Mouse (Mus musculus) CD4-positive helper T cell, adult 2 months (primary cell): ENCODE data around the gene Gm49378.

Source experiments
- DNase-seq: peaks from one replicate; pipeline ENCODE4 v3.0.0-alpha.2; 2012; ENCODE audit warnings: low read depth, missing footprints, low spot score

The Gm49378 gene

DNA sequence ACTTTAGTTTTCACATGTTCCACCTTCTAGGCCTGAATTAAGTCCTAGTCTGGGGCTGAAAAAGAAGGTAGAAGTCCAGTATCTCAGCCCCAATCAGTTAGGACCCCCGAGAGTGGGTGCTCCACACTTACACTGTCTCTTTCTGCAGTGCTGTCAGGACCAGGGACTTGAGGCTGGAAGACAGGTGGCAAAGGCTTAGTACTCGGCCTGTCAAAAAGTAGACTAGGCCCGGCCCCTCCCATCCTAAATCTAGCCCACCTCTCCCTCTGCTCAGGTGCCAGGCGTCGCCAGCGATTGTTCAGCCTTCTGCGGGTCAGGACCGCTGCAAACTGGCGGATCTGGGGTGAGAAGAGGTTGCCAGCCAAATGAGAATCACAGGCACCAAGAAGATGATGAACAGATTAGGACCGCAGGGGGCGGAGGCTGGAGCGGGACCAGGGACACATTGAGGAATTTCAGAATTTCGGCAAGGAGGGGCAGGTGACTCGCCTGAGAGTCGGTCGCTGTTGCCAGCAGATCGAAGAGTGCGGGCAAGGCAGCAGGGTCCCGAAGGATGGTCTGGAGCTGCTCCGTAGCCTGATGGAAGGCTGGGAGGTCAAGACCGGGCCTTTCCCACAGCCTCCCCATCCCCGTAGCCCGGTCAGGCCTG is 2.7 kb downstream of the Gm49378 start:
- no peak for DNase-seq

DNA sequence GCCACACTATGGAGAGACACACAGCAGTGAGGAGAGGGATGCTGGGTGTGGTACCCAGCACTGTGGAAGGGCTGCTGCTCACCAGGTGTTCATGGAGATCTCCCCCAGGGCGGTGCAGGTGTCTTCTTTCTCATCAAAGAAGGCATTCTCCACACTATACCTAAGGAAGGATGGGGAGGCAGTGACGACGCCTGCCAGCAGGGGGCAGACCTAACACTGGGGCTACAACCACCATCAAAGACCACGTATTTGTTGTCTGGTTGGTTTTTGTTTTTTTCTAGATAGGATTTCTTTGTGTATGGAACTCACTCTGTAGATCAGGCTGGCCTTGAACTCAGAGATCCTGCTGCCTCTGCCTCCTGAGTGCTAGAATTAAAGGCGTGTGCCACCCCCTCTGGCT is 8.4 kb downstream of the Gm49378 start:
- peak; percentile 76 for DNase-seq

DNA sequence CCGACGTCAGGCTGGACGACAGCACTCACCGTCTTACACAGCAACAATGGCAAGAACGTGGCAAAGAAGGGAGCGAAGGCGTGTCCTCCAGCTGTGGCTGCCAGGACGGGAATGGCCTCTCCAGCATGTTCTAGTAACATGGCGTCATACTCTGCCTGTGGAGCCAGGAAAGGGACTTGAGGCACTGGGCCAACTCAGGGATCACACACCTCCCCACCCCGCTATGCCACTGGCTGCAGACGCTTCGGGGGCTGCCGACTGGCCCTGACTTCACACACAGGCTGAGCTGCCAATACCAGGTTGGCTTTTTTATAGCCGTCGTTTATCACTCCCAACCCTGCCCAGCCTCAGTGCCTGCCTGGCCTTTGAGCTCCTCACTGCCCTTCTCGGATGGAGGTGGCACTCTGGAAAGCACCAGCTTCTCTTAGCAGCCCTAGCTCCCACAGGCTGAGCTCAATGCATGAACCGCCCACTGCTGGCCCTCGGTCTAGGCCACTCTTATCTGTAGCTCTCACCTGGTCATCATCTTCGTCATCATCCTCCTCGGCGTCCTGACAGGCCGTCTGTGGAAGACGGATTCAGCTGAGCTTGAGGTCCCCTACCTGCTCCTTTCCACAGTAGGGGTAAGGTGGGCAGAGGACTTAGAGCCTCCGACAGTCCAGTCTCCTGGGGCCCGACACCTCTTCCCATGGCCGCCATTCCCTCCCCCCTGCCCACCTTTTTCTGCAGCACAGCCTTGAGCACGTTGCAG is 9.4 kb downstream of the Gm49378 start:
- DNase-seq = no peak

DNA sequence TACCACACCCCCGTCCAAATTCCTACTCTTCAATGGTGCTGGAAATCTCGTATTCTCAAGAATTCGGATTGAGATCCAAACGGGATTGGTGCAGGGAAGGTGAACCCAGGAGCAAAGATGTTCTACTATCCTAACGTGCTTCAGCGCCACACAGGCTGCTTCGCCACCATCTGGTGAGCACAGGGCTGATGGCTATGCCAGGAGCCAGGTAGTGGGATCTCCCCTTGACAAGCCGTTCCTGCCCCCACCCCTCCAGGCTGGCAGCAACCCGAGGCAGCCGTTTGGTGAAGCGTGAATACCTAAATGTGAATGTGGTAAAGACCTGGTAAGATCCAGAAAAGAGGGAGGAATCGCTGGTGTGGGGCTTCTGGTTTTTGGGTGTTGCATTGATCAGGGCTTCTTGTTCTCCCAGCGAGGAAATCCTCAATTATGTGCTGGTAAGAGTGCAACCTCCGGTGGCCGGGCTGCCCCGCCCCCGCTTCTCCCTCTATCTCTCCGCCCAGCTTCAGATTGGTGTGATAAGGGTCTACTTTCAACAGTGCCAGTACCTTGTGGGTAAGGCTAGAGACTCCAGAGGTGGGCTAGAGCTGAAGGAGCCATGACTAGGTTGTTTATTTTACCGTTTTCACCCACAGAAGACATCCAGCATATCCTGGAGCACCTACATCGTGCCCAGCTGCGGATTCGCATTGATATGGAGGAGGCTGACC is 19.1 kb downstream of the Gm49378 start:
- DNase-seq = peak; percentile 22

DNA sequence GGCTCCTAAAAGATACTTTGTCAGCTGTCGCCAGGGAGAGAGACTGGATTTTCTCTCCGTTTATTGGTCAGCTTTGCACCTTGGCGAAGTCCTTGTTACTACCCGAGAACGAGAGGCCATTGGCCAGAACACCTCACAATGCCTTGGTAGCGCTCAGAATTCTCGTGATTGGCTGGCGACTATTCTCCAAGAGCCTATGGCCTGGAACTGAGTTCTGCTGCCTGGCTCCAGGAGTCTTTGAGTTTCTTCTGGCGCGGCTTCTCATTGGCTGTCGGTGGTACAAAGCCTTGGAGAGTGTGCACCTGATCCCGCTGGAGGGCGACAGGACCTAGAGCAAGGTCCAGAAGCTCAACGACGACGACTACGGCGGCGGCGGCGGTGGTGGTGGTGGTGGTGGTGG is 19.9 kb downstream of the Gm49378 start, which contains the start of gene Rec8:
Rec8 (plus strand) TSS at position 216 of the 400 bp plus-strand sequence.
- DNase-seq = peak; percentile 63

DNA sequence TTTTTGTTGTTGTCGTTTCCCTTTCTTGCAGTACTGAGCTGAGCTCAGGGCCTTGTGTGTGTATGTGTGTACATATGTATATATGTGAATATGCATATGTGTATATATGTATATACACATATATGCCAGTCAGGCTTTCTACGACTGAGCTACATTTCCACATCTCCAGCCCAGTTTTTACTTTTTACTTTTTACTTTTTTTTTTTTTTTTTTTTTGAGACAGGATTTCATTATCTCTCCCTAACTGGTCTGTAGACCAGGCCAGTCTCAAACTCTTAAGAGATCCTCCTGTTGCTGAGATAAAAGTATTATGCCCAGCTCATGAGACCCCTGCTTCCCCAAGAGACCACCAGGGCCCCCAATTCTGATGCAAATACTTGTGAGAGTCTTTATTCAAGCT is 20.9 kb downstream of the Gm49378 start:
- DNase-seq = no peak

DNA sequence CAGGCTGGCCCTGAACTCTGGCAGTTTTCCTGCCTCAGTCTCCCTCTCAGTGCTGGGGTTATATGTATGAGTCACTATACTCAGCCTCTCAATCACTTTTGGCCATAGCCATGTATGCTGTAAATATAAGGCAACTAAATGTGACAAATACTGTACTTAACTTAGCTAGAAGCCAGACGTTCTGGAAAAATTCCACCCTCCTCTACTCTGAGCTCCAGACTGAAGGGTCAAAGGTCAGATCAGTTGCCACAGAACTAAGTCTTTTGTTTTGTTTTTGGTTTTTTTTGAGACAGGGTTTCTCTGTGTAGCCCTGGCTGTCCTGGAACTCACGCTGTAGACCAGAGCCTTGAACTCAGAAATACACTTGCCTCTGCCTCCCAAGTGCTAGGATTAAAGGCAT is 21.8 kb downstream of the Gm49378 start:
- no peak for DNase-seq

DNA sequence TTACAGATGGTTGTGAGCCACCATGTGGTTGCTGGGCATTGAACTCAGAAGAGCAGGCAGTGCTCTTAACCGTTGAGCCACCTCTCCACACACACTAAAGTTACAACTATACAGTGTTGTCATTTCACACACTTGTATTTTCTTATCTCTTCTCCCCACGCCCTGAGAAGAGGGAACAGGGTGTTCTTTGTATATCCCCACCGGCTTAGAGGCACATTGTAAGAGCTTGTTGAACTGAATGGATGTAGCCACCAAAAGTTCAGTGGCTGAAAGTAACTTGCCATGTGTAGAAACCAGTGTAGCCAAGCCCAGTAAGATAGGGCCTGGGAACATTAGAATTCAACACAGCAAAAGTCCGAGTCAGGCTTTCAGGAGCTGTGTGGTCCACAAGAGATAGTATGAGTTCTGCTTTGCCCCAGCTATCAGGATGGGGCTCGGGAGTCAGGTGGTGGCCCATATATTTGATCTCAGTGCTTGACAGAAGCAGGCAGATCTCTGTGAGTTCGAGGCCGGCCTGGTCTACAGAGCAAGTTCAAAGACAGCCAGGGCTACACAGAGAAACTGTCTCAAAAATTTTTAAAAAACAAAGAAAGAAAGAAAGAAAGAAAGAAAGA is 23.0 kb downstream of the Gm49378 start:
- DNase-seq = no peak

DNA sequence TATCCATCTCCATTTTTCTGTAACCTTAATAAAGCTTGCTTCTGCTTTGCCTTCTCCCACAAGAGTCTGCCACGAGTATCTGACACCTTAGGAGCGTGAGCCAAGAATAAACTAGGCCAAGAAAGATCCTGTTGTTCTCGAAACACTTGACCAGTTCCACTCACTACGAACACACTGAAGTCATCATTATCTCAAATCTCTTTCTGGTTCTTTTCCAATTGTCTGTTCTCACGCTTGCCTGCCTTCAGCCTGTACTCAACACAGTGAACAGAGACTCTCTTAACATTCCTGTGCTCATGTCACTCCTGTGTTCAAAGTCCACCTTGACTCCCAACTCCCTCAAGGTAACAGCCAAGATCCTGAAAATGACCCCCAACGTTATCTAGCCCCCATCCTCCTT is 24.3 kb downstream of the Gm49378 start:
- DNase-seq = no peak

DNA sequence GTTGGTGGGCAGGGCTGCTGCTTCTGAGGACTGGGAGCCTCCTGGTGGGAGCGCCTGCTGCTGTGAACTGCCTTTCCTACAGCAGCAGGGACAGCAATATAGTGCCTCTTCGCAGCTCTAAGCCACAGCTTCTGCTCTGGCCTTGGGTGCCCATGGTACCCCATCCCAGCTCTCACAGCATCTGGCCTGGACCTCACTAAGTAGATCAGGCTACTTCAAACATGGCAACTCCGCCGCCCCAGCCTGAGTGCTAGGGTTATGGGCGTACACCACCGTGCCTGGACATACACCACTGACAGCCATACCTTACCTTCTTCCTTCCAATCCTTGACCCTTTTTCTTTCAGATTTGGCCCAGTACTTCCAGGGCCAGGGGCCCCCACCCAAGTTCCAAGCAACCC is 29.4 kb downstream of the Gm49378 start:
- DNase-seq = no peak

DNA sequence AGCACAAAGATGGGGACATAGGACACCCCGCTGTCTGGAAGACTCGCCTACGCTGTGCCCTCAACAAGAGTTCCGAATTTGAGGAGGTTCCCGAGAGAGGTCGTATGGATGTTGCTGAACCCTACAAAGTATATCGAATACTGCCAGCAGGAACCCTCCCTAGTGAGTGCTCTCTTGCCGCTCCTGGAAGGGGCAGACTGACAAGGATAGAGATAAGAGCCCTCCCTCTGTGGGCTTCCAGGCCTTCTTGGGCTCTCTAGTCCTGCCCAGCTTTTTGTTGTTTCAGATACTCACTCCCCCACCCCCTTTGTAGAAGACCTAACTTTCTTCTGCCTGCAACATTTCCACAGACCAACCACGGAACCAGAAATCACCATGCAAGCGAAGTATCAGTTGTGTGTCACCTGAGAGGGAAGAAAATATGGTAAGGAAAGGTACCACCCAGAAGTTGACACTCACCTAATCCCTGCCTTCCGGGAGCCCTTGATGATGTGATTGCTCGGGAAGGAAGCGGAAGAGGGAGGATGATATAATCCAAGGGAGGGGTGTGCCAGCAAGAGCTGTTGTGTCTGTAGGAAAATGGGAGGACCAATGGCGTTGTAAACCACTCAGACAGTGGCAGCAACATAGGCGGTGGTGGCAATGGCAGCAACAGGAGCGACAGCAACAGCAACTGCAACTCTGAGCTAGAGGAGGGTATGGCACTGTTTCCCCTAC is 31.8 kb downstream of the Gm49378 start:
- DNase-seq = no peak

DNA sequence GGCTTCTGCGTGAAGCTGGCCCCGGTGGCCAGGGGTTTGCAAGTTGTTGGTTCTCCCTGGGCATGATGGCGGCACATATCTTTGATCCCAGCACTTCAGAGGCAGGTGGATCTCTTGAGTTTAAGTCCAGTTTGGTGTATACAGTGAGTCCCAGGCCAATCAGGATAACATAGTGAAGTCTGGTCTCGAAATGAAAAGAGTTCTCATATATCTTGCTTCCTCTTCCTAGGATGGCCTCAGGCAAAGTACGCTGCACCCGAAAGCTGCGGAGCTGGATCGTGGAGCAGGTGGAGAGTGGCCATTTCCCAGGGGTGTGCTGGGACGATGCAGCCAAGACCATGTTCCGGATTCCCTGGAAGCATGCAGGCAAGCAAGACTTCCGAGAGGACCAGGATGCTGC is 32.9 kb downstream of the Gm49378 start:
- DNase-seq = peak; percentile 44

DNA sequence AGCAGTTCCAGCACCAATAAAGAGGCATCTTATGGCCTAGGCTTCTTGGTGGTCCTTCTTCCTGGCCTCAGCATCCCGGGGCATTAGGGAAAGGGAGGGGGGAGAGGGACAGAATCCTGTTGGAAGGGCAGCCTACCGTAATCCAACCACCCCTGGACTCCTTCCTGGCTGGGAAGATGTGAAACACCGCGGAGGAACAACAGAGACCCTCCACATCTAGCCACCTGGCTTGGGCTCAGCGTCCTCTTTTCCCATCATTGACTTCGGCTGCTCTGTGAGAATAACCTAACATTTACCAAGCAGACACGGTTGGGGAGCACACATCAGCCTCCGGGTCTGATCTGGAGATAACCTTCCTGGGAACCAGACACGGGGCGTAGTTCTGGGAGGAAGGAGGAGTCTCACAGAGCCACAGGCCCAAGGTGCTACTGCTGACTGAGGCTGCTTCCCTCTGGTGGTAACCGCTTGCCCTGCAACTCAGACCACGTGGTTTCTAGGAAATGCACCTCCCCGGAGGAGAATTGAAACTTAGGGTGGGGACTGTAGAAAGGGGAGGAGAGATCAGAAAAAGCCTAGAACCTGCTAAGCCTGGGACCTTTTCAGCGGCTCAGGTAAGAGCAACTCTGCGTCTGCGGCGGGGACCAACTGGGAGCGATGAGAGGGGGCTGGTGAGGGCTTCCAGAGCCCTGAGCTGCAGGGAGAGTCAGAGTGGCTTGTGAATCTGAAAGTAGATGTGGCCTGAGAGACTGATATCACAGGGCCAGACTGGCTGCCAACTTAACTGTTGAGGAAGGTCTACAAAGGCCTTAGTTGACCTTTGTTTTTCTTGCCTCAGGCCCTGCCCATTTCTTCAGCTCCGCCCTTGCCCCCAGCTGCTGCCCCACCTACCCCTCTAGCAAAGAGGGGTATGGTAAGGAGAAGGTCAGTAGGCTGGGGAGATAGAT is 33.8 kb downstream of the Gm49378 start:
- DNase-seq = peak; percentile 97

DNA sequence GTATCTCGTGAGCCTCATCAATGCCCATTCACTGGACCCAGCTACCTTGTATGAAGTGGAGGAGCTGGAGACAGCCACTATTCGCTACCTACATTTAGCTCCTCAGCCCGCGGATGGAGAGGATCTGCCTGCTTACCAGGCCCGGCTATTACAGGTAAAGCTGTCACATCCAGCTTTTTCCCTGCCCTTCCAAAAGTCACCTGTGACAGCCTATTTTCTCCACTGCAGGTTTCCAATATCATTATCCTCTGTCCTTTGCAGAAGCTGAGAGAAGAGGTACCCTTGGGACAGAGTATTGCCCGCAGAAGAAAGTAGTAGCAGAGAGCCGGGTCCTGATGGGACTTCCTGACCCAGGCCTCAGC is 34.4 kb downstream of the Gm49378 start, which contains the start of gene Irf9:
Irf9 (plus strand) TSS at position 301 of the 362 bp plus-strand sequence.
- peak; percentile 25 for DNase-seq

DNA sequence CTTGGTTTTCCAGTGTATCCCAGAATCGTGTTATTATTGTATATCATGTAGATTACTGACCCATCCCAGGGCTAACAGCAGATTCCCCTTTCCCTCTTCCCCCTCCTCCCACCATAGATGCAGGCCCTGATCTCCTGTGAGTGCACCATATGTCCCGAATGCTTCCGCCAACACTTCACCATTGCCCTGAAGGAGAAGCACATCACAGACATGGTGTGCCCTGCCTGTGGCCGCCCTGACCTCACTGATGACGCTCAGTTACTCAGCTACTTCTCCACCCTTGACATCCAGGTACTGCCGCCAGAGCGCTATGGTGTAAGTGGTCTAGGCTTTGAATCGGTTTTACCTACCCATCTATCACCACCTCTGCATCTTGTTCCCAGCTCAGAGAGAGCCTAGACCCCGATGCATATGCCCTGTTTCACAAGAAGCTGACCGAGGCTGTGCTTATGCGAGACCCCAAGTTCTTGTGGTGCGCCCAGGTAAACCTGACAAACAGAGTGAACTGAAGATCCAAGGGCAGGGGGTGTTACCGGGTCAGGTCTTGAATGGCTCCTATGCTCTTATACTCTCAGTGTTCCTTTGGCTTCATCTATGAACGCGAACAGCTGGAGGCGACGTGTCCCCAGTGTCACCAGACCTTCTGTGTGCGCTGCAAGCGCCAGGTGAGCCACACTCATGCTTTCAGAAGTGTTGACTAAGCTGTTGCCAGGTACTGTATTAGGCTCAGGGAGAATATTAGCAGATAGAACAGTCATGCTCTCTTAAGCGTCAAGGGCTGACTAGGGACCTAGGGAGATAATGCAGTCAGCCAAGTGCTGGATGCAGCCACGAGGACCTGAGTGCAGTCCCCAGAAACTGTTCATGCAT is 38.9 kb downstream of the Gm49378 start:
- no peak for DNase-seq

DNA sequence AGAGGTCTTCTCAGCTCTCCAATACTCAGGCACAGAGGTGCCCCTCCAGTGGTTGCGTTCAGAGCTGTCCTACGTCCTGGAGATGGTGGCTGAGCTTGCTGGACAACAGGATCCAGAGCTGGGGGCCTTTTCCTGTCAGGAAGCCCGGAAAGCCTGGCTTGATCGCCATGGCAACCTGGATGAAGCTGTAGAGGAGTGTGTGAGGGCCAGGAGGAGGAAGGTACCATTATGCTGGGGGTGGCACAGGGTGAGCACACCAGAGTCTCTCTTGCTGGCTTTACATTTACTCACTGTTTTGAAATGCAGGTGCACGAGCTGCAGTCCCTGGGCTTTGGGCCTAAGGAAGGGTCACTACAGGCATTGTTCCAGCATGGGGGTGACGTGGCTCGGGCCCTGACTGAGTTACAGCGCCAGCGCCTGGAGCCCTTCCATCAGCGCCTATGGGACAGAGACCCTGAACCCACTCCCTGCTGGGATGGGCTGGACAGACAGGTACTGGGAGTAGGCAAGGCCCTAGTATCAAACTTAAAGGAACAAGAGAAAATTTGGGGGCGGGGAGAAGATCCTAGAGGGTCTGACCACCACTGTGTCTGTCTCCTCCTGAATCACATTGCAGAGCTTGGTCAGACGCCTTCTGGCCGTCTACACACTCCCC is 41.5 kb downstream of the Gm49378 start:
- DNase-seq = no peak

DNA sequence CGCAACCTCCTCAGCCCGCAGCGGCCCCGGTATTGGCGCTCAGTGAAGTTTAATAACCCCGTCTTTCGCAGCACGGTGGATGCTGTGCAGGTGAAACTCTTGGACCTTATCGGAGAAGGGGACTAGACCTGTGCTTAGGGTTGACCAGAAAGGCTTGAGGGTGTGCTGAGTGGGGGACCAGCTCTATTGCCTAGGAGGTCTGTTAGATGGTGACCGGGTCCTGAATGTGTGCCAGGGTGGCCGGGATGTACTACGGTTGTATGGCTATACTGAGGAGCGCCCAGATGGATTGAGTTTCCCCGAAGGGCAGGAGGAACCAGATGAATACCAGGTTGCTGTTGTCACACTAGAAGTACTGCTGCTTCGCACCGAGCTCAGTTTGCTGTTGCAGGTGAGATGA is 45.5 kb downstream of the Gm49378 start:
- DNase-seq = no peak

DNA sequence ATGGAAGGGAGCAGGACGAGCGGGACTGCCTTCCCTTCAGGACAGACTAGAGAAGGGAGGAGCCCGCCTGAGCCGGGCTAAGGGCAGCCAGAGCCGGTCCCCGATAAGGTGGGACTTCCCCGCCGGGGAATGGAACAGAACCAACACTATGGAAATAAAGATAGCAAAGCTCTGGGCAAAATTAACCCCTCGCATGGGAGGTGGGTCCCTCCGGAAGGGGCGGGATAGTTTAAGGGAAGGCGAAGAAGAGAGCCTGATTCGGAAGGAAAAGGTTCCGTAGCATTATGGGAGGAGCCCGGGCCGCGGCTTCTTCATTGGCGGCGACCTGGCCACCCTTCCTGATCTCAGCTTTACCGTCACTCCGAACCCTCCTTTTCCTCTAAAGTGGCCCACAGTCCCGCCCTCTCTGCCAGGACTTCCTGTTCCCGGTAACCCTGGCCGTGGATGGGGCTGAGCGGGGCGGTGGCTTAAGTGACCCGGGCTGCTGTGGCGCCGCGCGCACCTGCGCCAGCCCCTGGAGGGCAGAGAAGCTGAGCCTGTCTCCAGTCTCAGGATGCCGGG is 46.3 kb downstream of the Gm49378 start, which contains the start of gene Rnf31:
Rnf31 (plus strand) TSS at position 378 of the 561 bp plus-strand sequence.
- peak; percentile 95 for DNase-seq
